Mouse (Mus musculus) thymus, postnatal 0 days (tissue): ENCODE data around the gene Rgs8. TPM values are rescaled to one million over a fixed set of nuclear protein-coding genes. Genes with fewer than 3 reads are reported as not detected.
A peak's percentile ranks its signal among the peaks of the same experiment; 100 is the strongest.

Source experiments
- DNase-seq: peaks from one replicate; pipeline ENCODE4 v3.0.0-alpha.2; 2015; ENCODE audit warnings: low spot score
- polyA plus RNA-seq: library from polyadenylated mRNA; unstranded; fragments of >200 nt; fragmentation: Nextera tagmentation; extraction: Ambion mirVana; gene quantifications from 2 replicates; pipeline ENCODE4 v1.2.1, GENCODE M21; 2015

Rgs8 gene
- polyA plus RNA-seq, 1 experiment from 2014 or later, result 0.14 TPM

DNA sequence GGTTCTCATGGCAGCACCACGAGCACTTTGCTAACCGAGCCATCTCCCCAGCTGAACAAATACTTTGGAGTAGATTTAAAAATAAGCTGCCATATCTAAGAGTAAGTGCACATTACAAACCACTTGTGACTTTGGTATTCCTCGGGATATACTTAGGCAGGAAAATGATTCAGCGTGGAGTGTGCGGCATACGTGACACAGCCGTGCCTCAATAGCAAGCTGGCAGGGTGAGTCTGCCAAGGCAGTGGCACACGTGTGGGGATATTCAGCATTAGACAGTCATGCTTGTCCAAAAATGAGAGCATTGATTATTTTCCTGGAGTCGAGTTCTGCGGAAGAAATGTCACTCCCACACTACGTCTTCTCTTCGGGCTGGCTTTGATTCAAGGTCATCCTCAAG lies 21.1 kb downstream of the Rgs8 start:
- DNase-seq, result no peak

DNA sequence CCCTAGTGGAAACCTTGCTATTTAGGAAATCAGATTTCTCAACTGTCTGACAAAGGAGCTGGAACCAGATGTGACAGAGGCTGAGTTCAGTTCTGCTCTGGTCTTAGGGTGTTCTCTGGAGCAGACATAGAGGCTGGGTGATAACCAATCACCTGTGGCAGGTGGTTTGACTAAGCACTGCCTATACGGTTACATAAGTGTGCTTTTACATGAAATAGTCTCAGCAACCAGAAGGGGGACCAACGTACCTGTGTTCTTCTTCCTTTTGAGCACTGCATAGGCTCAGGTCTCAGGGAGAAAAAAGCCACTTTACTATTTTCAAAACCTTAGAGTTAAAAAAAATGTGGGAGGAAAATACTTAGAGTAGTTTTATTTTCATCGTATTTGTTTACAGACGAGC lies 22.8 kb downstream of the Rgs8 start:
- no peak for DNase-seq

DNA sequence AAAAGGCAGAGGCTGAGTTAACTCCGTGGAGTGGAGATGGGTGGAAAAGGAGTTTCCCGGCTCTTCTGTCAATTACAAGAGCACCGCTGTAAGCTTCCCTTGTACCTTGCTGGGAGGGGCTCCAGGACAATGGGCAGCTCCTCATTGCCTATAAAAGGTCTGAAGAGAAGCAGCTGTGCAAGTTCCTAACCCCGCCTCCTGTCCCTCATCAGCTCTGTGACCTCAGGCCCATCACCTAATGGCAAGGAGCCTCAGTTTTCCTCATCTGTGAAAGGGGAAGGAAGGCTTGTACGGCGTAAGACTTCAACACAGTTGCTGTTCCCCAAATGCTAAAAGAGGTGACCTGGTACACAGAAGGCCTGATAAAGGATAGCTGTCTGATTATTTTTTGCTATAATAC lies 24.8 kb downstream of the Rgs8 start:
- no peak for DNase-seq

DNA sequence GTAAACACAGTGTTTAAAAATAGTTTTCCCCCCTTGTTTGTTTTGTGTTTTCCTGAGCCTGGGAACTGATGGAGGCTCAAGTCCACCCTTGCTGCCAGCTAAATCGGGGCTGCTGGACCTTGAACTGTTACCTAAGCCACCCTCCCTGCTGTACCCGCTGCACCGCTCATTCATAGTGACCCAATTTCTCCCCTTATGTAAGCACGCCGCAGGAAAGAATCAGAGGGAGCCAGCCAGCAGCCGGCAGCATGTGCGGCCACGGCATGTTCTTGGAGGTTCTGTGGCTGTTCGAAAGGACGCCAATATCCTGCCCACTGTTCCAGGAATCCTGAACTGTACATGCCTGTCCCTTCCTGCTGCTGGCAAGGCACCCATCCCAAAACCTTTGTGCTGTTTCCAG lies 26.3 kb downstream of the Rgs8 start:
- no peak for DNase-seq

DNA sequence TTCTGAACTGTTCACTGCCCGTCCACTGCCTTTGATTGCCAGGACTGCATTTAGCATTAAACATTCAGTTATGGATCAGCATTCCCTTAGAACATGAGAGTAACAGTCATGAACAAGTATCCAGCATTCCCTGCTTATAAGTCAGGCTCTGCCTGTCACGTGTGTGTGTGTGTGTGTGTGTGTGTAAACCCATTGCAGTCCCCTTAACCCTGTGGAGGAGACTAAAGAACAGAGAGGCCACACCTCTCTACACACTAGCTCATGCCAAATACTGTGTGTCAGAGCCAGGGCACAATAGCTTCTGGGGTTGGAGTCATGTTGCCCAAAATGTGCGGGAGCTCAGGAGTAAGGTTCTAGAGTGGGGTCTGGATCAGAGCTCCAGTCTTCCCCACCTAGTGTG lies 26.8 kb downstream of the Rgs8 start:
- no peak for DNase-seq

DNA sequence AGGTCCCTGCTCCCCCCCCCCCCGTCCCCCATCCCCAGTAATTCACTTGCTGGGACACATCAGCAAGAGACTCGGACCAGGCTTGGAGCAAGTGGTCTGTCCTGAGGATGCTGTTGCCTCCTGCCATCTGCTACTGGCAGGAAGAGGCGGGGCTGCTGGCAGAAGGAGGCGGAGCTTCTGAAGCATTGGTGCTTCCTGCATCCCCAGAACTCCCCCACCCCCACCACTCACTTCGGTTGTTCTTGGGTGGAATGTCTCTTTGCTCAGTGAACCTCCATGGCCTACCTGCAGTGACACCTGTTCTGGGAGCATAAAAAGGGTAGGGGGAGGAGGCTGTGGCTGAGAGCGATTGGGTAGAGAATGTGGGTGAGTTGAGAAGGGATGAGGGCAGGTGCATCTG lies 27.5 kb downstream of the Rgs8 start:
- peak; percentile 28 for DNase-seq

DNA sequence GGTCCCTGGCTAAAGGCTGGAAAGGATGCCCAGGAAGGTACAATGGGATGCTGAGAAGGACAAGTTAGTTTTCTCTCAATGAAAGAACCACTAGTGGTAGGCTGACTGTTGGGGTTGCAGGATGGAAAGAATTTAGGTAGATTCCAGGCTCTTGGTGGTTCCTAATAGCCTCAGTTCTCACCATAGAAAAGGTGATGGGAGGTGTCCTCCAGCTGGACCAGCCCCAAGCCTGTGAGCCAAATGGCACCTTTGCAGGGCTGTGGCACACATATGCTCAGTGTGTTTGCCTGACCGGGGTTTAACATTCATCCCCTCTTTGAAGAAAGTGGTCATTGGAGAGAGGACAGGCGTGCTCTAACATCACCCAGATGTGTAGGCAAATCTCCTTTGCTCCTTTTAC lies 28.2 kb downstream of the Rgs8 start:
- no peak for DNase-seq

DNA sequence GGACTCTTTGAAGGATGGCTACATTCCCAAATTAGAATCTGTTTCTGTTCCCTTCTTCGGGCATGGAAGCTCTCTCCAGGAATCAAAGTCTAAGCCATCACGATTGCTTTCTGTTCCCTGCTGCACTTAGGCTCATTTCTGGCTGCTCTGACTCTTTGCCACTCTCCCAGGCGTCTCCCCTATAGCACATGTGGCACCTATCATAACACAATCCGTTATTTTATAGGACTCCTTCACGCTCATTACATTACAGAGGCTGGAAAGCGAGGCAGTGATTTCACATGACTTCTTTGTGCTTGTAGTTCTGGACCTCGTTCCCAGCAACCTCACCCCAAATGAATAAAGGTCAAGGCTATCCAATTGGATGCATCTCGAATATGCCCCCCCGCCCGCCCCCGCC lies 30.4 kb downstream of the Rgs8 start:
- no peak for DNase-seq

DNA sequence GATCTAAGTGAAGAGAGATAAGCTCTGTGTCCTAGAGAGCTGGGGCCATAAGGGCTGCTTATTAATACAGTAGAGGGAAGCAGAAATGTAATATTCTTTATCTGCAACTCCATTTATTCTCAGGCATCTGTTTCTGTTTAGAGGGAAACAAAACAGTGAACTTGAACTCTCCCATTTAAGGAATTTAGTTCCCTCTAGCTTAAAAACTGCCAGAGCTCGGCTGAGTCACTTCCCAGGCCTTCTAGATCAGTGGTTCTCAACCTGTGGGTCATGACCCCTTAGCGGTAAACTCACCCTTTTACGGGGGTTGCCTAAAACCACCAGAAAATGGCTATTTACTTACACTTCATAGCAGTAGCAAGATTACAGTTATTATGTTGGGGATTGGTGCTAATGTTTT lies 32.8 kb downstream of the Rgs8 start:
- no peak for DNase-seq

DNA sequence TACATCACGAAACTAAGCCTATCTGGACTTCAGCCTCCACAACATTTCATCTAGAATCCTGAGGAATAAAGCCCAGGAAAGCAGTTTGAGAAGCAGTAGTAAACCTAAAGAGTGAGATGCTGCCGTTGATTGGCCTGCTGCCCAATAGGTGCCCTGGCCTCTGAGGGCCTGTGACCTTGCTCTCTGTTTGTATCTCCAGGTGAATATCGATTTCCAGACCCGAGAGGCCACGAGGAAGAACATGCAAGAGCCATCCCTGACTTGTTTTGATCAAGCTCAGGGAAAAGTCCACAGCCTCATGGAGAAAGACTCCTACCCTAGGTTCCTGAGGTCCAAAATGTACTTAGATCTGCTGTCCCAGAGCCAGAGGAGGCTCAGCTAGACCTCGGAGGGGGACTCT lies 39.7 kb downstream of the Rgs8 start:
- no peak for DNase-seq

DNA sequence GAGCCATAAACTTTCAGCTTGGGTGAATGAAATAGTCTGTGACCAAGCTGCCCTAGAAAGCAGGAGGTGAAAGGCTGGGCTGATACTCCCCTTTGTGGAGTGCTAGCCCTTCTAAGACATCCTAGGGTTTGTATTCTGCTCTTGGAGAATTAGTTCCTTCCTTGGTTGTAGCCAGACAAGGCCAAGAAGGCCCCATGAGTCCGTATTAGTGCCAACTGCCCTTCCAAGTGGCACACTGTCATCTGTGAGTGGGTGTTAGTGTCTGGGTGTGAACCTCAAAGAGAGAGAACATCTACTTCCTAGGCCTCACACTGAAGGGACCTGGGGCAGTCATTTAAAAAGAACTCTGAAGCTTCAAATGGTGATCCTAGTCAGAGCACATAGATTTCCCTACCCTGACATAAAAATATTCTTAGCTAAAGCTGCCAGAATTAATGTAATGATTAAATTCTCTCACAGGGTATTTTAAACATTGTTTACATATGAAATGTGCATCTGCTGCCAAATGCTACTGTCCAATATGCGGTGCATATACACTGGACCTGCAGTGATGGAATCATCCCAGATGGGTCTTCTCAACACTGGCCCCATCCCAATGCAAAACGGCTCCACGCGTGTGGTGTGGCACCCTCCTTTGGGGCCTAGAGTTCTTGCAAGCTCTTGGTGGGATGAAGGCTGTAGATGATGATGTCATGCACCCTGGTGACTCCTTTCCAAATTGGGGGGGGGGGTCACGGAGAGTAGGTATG lies 41.7 kb downstream of the Rgs8 start:
- no peak for DNase-seq

DNA sequence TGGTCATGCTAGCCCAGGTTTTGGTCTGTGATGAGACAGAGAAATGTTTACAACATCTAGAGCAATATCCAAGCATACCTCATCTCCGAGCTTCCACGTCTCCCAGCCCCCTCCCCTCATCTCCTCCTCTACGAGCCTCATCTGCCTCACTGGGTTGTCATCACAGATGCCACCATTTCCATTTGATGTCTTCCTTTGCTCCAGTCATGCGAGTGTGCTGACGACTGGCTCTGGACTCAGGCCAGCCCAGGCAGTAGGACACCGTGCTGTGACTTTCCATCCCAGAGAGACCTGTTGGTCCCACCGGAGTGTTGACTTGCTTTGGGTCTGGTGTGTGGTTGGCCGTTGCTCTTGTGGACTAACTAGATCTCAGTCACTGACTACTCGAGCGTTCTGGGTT lies 42.6 kb downstream of the Rgs8 start:
- DNase-seq, result no peak

DNA sequence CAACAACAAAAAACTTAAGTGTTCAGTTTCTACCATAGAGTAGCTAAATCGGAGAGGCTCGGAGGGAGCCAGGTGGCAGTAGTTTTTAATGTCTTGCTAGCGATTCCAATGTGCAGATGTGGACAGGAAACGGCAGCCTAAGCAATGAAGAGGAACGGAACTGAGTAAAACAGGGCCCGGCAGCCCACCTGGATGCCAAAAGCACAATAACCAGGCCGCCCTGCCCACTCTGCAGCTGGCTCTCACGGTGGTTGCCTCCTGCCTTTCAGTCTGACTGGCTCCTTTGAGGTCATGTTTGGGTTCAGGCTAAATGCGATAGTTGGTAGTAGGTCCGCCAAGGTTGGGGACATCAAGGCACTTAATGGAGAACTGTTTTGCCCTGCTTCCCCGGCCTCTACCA lies 43.3 kb downstream of the Rgs8 start:
- DNase-seq, result no peak

DNA sequence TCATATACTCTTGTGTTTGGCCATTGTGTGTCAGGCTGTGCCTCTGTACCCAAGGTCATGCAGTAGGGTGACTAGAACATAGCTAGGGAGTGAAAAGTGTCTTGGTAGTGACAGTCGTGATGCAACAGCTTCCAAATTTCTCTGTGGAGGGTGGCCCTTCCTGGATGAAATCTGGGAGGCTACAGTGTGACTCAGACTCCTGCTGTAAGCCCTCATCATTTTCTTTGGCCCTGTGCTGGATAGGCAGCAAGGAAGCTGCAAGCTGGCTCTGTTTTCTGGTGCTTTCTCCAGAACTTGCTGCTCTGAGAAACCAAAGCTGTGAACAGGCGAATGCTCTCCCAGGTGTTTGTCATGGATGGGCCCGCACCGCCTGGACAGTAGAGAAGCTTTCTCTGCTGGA lies 43.7 kb downstream of the Rgs8 start:
- DNase-seq, result no peak

DNA sequence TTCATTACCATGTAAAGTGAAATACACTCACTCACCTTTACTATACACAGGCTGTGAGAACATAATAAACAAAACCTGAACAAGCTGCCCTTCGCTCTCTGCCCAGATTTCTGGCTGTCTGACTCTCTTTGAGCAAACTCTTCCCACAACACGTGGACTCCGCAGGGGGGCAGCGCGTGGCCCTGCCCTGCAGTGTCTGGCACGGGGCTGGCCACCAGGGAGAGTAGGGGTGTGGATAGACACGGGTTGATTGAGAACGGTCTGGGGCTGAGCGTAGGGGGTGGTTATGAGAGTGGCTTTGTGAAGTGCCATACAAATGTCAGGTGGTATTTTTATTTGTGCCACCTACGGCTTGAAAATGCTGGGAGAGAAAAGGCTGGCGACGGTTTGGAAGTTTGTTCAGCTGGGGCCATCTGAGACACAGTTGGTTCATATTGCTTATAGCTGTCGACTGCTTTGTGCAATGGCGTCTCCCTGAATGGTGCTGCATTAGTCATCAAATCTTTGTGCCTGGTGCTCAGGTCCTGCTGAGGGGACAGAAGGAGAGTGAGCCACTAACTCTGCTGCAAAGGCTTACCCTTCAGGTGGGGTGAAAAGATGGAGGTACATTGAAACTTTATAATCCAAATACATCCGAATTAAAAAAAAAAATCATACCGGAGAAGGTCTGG lies 44.9 kb downstream of the Rgs8 start:
- no peak for DNase-seq

DNA sequence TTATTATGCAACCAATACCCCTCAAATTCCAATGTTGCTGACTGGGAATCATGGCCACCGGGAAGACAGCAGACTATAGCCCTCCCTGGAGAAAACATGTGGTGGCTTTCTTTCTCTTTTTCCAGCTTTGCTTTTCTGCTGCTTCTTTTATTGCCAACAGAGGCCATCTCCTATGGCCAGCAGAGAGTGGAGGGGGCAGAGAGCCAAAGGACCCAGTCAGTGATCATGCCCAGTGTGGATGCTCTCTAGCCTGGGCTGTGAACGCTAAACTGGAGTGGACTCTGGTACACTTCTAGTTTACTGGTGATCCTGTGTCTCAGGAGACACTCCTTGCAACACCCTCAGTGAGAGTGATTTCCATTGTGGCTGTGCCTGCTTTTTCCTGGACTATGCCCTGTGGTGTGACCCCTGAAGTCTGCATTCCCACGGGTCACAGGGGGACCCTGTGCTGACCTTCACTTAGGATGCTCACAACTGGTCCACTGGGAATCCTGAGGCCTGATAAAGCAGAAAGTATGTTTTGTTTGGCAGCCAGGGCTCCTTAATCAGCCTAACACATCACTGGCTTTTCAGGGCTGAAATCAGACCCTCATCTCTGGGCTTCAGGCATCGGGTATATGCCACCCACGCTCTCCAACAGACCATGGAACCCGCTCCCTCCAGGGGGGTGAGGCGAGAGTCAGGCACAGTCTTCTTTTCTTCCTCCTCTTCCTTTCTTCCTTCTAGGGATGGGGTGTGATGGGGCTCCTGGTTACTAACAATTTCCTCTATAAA lies 45.7 kb downstream of the Rgs8 start:
- DNase-seq, result no peak

DNA sequence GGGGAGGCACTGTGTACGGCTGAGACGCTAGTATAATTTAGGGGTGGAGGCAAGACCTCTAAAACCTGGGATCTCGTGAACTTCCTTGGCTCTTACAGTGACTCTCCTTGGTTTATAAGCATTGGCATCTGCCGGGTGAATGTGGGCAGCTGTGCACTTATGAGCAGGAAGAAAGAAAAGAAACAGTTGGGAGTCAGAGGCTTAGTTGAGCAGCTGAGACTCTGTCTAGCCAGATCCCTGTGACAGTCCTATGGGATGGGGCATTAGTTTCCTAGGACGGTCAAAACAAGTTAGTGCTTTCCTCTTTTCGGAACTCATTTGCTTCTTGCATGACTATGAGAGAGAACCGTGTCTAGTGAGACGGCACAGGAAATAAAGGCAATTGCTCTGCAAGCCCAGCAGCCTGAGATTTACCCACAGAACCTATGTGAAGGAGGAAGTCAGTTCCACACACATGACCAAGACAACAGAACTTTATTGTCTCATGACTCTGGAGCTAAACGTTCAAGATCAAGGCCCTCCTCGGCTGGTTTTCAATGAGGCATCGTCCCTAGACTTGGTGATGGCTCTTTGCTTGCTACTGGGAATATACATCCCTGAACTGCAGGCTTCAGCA lies 47.7 kb downstream of the Rgs8 start:
- peak; percentile 13 for DNase-seq

DNA sequence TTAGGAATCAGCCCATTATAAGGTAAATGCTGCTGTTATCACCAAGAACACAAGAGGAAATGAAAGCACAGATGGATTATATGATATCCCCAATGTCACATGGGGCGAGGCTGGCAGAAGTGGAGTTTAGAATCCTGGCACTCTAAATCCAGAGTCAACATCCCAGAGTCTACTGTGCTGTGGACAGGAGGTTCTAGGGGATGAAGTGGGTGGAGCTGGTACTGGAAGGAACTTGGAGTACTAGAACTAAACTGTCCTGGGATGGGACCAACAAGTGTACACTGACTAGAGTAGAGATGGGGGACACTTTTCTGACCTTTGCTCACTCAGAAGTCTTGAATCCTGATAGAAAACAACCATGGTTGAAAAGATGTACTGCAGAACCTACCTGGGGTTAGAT lies 48.6 kb downstream of the Rgs8 start:
- DNase-seq, result no peak

DNA sequence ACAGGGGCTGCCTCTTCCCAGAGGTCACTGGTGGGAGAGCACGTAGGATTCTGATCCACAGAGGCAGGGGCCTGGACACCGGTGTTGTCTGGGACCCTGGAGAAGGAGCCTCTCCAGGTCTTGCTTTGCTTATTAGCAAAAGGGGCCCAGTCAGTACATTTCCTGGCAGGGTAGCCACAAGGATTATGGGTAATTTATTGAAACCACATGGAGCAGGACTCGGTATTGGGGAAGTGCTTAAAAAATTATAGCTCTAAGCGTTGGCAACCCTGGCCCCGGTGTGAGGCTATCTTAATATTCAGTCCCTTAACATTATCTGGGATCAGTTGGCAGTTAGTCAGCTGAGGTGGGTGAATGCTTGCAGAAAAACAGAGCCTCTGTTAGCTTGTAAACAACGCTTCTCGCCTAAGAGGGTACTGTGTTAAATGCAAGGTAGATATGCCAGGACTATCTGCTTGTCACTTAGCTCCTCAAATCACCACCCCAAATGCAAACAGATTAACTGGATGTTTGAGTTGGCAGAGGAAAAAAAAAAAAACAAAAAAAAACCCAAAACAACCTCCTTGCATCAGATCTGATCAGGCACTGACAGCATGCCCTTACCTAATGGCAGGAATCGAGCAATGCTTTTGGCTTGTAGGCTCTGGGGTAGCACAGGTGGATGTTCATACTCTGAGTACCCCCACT lies 49.5 kb downstream of the Rgs8 start:
- DNase-seq, result no peak

DNA sequence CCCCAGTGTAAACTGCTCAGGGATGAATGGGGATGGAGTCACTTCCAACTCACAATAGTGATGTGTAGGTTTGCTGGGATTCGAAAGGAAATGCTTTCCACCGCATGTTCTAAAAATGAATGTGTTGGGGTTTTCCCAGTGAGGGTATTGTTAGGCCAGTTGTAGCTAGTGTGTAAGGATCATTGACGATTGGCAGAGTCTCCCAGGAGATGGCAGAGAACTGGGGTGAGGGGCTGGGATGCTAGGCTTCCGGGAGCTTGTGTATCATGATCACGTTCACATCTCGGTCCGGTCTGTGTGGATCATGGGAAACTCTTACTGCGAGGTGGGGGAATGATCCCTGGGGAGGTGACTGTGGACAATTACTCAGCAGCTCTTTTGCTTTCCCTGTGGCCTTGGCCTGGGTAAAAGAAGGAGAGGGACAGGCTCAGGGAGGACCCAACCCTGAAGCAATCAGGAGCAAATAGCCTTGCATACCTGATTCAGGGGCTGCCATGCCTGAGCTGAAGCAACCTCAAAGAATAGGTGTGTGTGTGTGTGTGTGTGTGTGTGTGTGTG lies 50.1 kb downstream of the Rgs8 start:
- no peak for DNase-seq

DNA sequence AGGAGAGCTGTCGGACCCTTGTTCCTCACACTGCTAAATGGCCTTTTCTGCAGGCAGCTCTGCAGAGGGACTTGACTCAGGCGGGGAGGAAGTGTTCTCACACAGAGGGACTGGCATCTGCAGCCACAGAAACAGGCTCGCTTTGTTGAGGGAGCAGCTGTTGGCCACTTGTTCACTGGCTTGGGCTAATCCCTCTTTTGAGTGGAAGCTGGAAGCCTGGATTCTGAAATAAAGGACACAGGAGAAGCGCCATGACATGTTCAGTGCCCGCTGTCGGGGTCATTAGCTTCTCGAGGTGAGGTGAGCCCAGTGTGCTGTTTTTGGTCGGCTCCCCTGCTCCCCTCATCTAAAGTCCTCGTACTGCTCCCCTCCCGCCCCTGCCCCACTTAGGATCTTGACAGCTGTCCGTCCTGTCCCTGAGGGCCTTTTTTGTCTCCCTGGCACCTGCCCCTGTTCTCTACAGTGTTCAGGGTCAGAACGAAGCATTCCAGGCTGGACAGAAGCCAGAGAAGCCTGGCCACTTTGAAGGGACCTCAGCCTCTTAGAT lies 50.7 kb downstream of the Rgs8 start:
- DNase-seq, result peak; percentile 14
